Mouse (Mus musculus): ENCODE results near the gene Btbd8. TPM values are rescaled to one million over a fixed set of nuclear protein-coding genes. Genes with fewer than 3 reads are reported as not detected.

The Btbd8 gene
- total RNA-seq (2021) (1 to 10 TPM; 5.1 to 5.6 TPM), polyA plus RNA-seq (2012; rRNA removed) (0.90 and 1.2 TPM in 2 replicates)
- long read RNA-seq, partial matches to known transcripts: 1 of 1 reads
- long read RNA-seq, other reads (novel, unspliced or antisense): 0 of 1 reads

DNA sequence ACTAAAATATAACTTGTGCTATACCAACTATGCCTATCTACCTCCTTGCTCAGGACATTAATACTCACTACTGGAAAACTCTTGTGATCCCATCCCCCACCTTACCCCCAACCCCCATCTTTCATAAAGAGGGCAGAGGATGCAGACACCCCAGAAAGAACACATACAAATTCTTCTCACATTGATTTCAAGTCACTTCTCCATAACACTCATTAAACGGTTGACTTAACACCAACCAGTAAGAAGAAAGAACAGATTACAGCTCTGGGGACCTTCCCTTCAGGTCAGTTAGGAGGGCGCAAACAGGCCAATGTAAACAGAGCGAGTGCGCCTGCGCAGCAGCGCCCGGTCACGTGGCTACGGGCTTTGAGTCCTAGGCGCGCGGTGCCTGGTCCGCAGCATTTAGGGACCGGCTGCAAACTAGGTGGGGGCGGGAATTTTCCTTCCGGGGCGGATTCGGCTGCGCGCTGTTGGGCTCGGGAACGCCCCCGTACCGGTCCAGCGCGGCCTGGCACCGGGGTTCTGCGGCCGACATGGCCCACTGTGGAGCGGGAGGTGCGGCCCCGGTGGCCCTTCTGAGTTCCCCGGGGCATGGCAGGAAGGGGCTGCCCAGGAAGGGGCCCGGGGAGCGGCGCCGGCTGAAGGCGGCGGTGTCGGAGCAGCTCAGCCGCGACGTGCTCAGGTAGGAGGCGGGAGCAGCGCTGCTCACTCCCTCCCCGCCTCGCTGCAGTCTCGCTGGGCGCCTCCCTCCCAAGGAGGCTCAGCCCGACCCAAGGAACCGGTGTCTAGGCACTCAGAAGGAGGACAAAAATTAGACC, at the start of gene Btbd8:
Btbd8 (plus strand) TSS at position 534 of the 818 bp plus-strand sequence.
- WGBS: under 1% methylated on average over 51 of the region's 51 CpGs
- H3K9ac ChIP-seq (ENCODE audit: low read depth, low read length): peak within 1 kb of the TSS; percentile 97

DNA sequence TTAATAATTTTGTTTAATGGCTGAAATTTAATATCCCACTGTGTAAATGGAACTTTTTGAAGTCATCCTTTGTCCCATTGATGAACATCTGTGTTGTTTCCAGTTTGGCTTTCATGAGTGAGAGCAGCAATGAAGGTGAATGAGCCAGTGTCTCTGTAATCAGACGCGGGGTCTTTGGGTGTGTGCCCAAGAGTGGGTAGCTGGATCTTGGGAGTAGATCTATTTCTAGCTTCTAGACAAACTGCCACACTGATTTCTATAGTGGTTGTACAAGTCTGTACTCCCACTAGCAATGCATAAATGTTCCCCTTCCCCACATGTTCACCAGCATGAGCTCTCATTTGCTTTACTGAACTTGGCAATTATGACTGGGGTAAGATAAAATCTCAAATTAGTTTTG, 48.4 kb upstream of the Btbd8 start:
- 86% methylated on average over 2 of the region's 2 CpGs for WGBS
- H3K9ac ChIP-seq (ENCODE audit: low read depth, low read length): no peak overlapping the region
- no peak for DNase-seq
- intact Hi-C loops (cut with DNase I): no loop called here
- TF ChIP-seq EP300 (IDR thresholded peaks at IDR 0.05; ENCODE audit: insufficient read depth, low read depth, low read length) (no peak), POLR2A (IDR thresholded peaks at IDR 0.05; ENCODE audit: insufficient read depth, low read depth, low read length) (no peak), CTCF (IDR thresholded peaks at IDR 0.05) (no peak)
- no peaks in the 10 kb centered on the region for H3K27me3 ChIP-seq (ENCODE audit: control insufficient read depth, insufficient read depth, low read length)
- no peak overlapping the region for H3K4me3 ChIP-seq
- no peaks in the 10 kb centered on the region for H3K79me2 ChIP-seq (replicated peaks; ENCODE audit: control insufficient read depth, insufficient read depth, low read length)
- H3K27ac ChIP-seq: no peak overlapping the region
- H3K4me1 ChIP-seq (ENCODE audit: control insufficient read depth, insufficient read depth, low read length): no peaks in the 10 kb centered on the region
- H3K36me3 ChIP-seq (ENCODE audit: control insufficient read depth, insufficient read depth, low read length): no peaks in the 10 kb centered on the region

More for the DNA sequence above, at the start of gene Btbd8:
- intact Hi-C loops (cut with DNase I): loop anchor here (5.0 kb wide), 2 partner anchors 80 to 160 kb away; partner anchors contain the start of genes Glmn and Rpap2
- TF ChIP-seq EP300 (IDR thresholded peaks at IDR 0.05; ENCODE audit: insufficient read depth, low read depth, low read length) (peak; percentile 75), POLR2A (IDR thresholded peaks at IDR 0.05; ENCODE audit: insufficient read depth, low read depth, low read length) (peak; percentile 55), CTCF (IDR thresholded peaks at IDR 0.05) (no peak)
- H3K4me1 ChIP-seq (ENCODE audit: control insufficient read depth, insufficient read depth, low read length): no peaks in the 10 kb centered on the region
- no peaks in the 10 kb centered on the region for H3K27me3 ChIP-seq (ENCODE audit: control insufficient read depth, insufficient read depth, low read length)
- H3K79me2 ChIP-seq (replicated peaks; ENCODE audit: control insufficient read depth, insufficient read depth, low read length): no peaks in the 10 kb centered on the region
- peak within 1 kb of the TSS; percentile 89 for H3K27ac ChIP-seq
- H3K4me3 ChIP-seq: peak within 1 kb of the TSS; percentile 83
- peak; percentile 93 to 97 for DNase-seq
- H3K36me3 ChIP-seq (ENCODE audit: control insufficient read depth, insufficient read depth, low read length): no peaks in the 10 kb centered on the region

DNA sequence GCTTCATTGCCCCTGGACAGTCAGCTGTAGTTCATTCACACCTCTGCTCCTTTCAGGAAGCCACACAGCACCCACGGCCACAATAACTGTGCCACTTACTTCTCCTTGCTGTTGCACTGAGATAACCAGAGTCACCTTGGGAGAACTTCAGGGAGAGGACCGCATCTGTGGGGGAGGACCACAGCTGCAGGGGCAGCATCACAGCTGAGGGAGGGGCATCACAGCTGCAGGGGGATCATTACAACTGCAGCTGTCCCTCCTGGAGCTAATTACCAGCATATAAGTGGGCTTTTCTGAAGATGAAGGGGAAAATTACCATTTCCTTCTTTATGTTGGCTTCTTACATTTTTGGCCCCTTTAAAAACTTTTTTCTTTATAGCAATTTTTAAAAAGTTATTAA, 43.4 kb upstream of the Btbd8 start:
- intact Hi-C loops (cut with DNase I): no loop called here
- H3K9ac ChIP-seq (ENCODE audit: low read depth, low read length): no peak overlapping the region
- H3K27ac ChIP-seq: no peak overlapping the region
- no peaks in the 10 kb centered on the region for H3K4me1 ChIP-seq (ENCODE audit: control insufficient read depth, insufficient read depth, low read length)
- no peaks in the 10 kb centered on the region for H3K36me3 ChIP-seq (ENCODE audit: control insufficient read depth, insufficient read depth, low read length)
- H3K4me3 ChIP-seq: no peak overlapping the region
- no peak for DNase-seq
- TF ChIP-seq EP300 (IDR thresholded peaks at IDR 0.05; ENCODE audit: insufficient read depth, low read depth, low read length): no peak
- no peak for TF ChIP-seq CTCF (IDR thresholded peaks at IDR 0.05)
- no peak for TF ChIP-seq POLR2A (IDR thresholded peaks at IDR 0.05; ENCODE audit: insufficient read depth, low read depth, low read length)
- WGBS: 56% methylated on average over 2 of the region's 2 CpGs
- no peaks in the 10 kb centered on the region for H3K27me3 ChIP-seq (ENCODE audit: control insufficient read depth, insufficient read depth, low read length)
- H3K79me2 ChIP-seq (replicated peaks; ENCODE audit: control insufficient read depth, insufficient read depth, low read length): no peaks in the 10 kb centered on the region

GRCm38 (mm10) chr5:107402436-107402835, 35.4 kb upstream of the Btbd8 start, which contains the start of gene Ephx4:
Gene Ephx4, plus strand, starts transcription at chr5:107402736.
- Histone ChIP-seq H3K4me1 (ENCODE audit: control insufficient read depth, insufficient read depth, low read length) (no peaks in the 10 kb centered on the region; the same call in 1 of the 2 replicates), H3K79me2 (replicated peaks; ENCODE audit: control insufficient read depth, insufficient read depth, low read length) (no peaks in the 10 kb centered on the region), H3K36me3 (ENCODE audit: control insufficient read depth, insufficient read depth, low read length) (no peaks in the 10 kb centered on the region), H3K9ac (ENCODE audit: low read depth, low read length) (peak within 1 kb of the TSS; percentile 16; the same call in 1 of the 2 replicates), H3K27ac (no peak within 1 kb of the TSS), H3K27me3 (ENCODE audit: control insufficient read depth, insufficient read depth, low read length) (peaks cover 4% of the 10 kb centered on the region; the same call in 1 of the 2 replicates), H3K4me3 (peak within 1 kb of the TSS; percentile 44)
- DNase-seq: no peak
- 35% methylated on average over 5 of the region's 5 CpGs for WGBS
- intact Hi-C loops (cut with DNase I): no loop called here
- TF ChIP-seq EP300 (IDR thresholded peaks at IDR 0.05; ENCODE audit: insufficient read depth, low read depth, low read length): no peak
- no peak for TF ChIP-seq CTCF (IDR thresholded peaks at IDR 0.05)
- no peak for TF ChIP-seq POLR2A (IDR thresholded peaks at IDR 0.05; ENCODE audit: insufficient read depth, low read depth, low read length)

DNA sequence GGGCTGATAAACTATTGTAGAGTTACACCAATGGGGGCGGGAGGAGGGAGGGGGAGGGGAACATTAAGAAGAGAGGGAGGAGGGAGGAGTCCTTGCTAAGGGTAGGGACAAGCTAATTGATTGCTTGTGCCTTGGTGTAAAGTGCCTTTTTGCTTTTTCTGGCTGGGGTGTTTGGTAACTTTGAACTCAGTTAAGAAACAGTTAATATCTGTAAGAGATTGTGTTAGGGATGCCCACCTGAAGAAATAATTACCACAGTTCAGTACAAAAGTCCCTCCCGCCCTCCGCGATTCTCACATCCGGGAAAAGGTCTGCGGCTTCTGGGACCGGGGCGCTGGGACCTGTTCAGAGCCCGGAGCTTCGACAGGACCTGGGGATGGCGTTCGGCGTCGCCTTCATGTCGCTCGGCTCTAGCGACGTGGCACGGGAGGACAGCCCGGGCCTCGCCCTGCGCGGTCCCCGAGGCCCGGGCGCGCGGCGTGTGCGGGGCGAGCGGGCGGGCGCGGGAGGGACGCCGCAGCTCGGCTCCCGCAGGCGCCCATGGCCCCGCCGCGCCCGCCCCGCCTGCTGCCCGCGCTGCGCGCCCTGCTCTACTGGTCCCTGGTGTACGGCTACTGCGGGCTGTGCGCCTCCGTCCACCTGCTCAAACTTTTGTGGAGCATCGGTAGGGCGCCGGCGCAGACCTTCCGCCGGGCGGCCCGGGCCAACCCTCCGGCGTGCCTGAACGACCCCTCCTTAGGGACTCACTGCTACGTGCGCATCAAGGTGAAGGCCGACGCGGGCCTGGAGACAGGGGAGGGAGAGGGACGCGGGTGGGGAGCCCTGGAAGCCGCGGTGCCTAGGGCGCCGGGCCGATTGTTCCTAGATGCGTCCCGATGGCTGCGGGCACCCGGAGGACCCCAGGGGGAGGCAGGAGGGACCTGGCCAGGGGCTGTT, 34.5 kb upstream of the Btbd8 start:
- TF ChIP-seq CTCF (IDR thresholded peaks at IDR 0.05) (no peak), EP300 (IDR thresholded peaks at IDR 0.05; ENCODE audit: insufficient read depth, low read depth, low read length) (no peak), POLR2A (IDR thresholded peaks at IDR 0.05; ENCODE audit: insufficient read depth, low read depth, low read length) (no peak)
- WGBS: 1% methylated on average over 66 of the region's 80 CpGs
- intact Hi-C loops (cut with DNase I): no loop called here
- Histone ChIP-seq H3K4me1 (ENCODE audit: control insufficient read depth, insufficient read depth, low read length) (no peaks in the 10 kb centered on the region; the same call in 1 of the 2 replicates), H3K27me3 (ENCODE audit: control insufficient read depth, insufficient read depth, low read length) (peaks cover 4% of the 10 kb centered on the region; the same call in 1 of the 2 replicates), H3K36me3 (ENCODE audit: control insufficient read depth, insufficient read depth, low read length) (no peaks in the 10 kb centered on the region), H3K27ac (no peak overlapping the region), H3K4me3 (peak overlapping the region; percentile 44), H3K9ac (ENCODE audit: low read depth, low read length) (peak overlapping the region; percentile 16; the same call in 1 of the 2 replicates), H3K79me2 (replicated peaks; ENCODE audit: control insufficient read depth, insufficient read depth, low read length) (no peaks in the 10 kb centered on the region)
- peak; percentile 7 to 20 for DNase-seq
